Mouse (Mus musculus) kidney, embryonic 15.5 days (tissue): ENCODE measurements around the gene Ptms. TPM values are rescaled to one million over a fixed set of nuclear protein-coding genes. Genes with fewer than 3 reads are reported as not detected.

Source experiments
- ATAC-seq: fragments of 200-750 bp; cut with Nextera tagmentation; replicated peaks from 2 replicates; pipeline ENCODE4 v1.8.0; 2017; ENCODE audit warnings: moderate TSS enrichment; ENCODE audit not compliant: low FRiP score
- H3K27ac ChIP-seq: fragments of 300-500 bp; sonication (generic); 2 replicates; pipeline ENCODE4 v1.5.1; 2015; ENCODE audit warnings: mild to moderate bottlenecking, inconsistent platforms
- H3K27me3 ChIP-seq: fragments of 300-500 bp; sonication (generic); 2 replicates; pipeline ENCODE4 v1.6.1; 2015; ENCODE audit warnings: inconsistent platforms
- H3K36me3 ChIP-seq: fragments of 300-500 bp; sonication (generic); 2 replicates; pipeline ENCODE4 v1.6.1; 2015; ENCODE audit warnings: inconsistent platforms
- H3K4me1 ChIP-seq: fragments of 300-500 bp; sonication (generic); 2 replicates; pipeline ENCODE4 v1.6.1; 2015; ENCODE audit warnings: inconsistent platforms
- H3K4me2 ChIP-seq: fragments of 300-500 bp; sonication (generic); 2 replicates; pipeline ENCODE4 v1.6.1; 2015; ENCODE audit warnings: moderate library complexity, mild to moderate bottlenecking, inconsistent platforms
- H3K4me3 ChIP-seq: fragments of 300-500 bp; sonication (generic); replicated peaks from 2 replicates; pipeline ENCODE4 v1.5.1; 2015; ENCODE audit warnings: mild to moderate bottlenecking, inconsistent platforms
- H3K9ac ChIP-seq: fragments of 300-500 bp; sonication (generic); 2 replicates; pipeline ENCODE4 v1.6.1; 2015; ENCODE audit warnings: mild to moderate bottlenecking, inconsistent platforms
- H3K9me3 ChIP-seq: fragments of 300-500 bp; sonication (generic); replicated peaks from 2 replicates; pipeline ENCODE4 v1.6.1; 2016; ENCODE audit warnings: inconsistent platforms
- WGBS: fragments of 180-500 bp; shearing (Covaris S2); methylation state at CpG from one replicate; pipeline ENCODE4 v1.1.7; 2015; ENCODE audit warnings: mixed read lengths; 5-methylcytosine and 5-hydroxymethylcytosine counted together
- polyA plus RNA-seq: library from polyadenylated mRNA; unstranded; fragments of >200 nt; fragmentation: Nextera tagmentation; extraction: Ambion mirVana; gene quantifications from 2 replicates; pipeline ENCODE4 v1.2.1, GENCODE M21; 2015

Gene Ptms
- 320 TPM in 2 replicates for polyA plus RNA-seq

GRCm38 (mm10) chr6:124919695-124920317 is at the start of gene Ptms:
Ptms (minus strand) TSS chr6:124920103.
- Histone ChIP-seq H3K4me1 (peaks cover 57% of the 10 kb centered on the region), H3K4me2 (peak within 1 kb of the TSS; percentile 91), H3K9me3 (no peaks in the 10 kb centered on the region), H3K27me3 (no peaks in the 10 kb centered on the region), H3K27ac (peak within 1 kb of the TSS; percentile 100), H3K36me3 (peaks cover 3% of the 10 kb centered on the region), H3K4me3 (peak within 1 kb of the TSS; percentile 96), H3K9ac (peak within 1 kb of the TSS; percentile 33; the same call in 1 of the 2 replicates)
- WGBS, result under 1% methylated on average over 13 of the region's 13 CpGs
- ATAC-seq, result peak; percentile 86

- WGBS, result 74% methylated on average over 4 of the region's 4 CpGs
- H3K27ac ChIP-seq, result no peak overlapping the region
- H3K4me1 ChIP-seq, result peaks cover 17% of the 10 kb centered on the region
- H3K9ac ChIP-seq, result no peak overlapping the region
- H3K36me3 ChIP-seq, result peaks cover 16% of the 10 kb centered on the region
- no peak overlapping the region for H3K4me2 ChIP-seq
- H3K4me3 ChIP-seq, result no peak overlapping the region
- no peak for ATAC-seq
- no peaks in the 10 kb centered on the region for H3K27me3 ChIP-seq
- no peaks in the 10 kb centered on the region for H3K9me3 ChIP-seq
These were observed 47.9 kb upstream of the Ptms start for GRCm38 (mm10) chr6:124967766-124968165.

- 0 out of 2 replicates have a peak overlapping the region, but pooled peaks have one; percentile 95 for H3K9ac ChIP-seq
- peaks cover 17% of the 10 kb centered on the region for H3K4me1 ChIP-seq
- peaks cover 26% of the 10 kb centered on the region for H3K36me3 ChIP-seq
- no peaks in the 10 kb centered on the region for H3K27me3 ChIP-seq
- H3K27ac ChIP-seq, result no peak overlapping the region
- no peaks in the 10 kb centered on the region for H3K9me3 ChIP-seq
- no peak for ATAC-seq
- 96% methylated on average over 7 of the region's 7 CpGs for WGBS
- H3K4me3 ChIP-seq, result peak overlapping the region; percentile 72
- H3K4me2 ChIP-seq, result peak overlapping the region; percentile 85
These were observed 46.7 kb upstream of the Ptms start for GRCm38 (mm10) chr6:124966466-124967118.

GRCm38 (mm10) chr6:124965747-124966146 is 45.8 kb upstream of the Ptms start:
- H3K4me3 ChIP-seq, result peak overlapping the region; percentile 72
- peaks cover 17% of the 10 kb centered on the region for H3K4me1 ChIP-seq
- no peaks in the 10 kb centered on the region for H3K9me3 ChIP-seq
- H3K27me3 ChIP-seq, result no peaks in the 10 kb centered on the region
- peak overlapping the region; percentile 94 for H3K27ac ChIP-seq
- WGBS, result 12% methylated on average over 15 of the region's 15 CpGs
- H3K9ac ChIP-seq, result peak overlapping the region; percentile 95
- H3K4me2 ChIP-seq, result peak overlapping the region; percentile 85
- no peak for ATAC-seq
- peaks cover 35% of the 10 kb centered on the region for H3K36me3 ChIP-seq

- peaks cover 40% of the 10 kb centered on the region for H3K36me3 ChIP-seq
- ATAC-seq, result peak; percentile 96
- H3K9me3 ChIP-seq, result no peaks in the 10 kb centered on the region
- peak within 1 kb of the TSS; percentile 95 for H3K9ac ChIP-seq
- peaks cover 17% of the 10 kb centered on the region for H3K4me1 ChIP-seq
- peak within 1 kb of the TSS; percentile 72 for H3K4me3 ChIP-seq
- whole genome bisulfite sequencing, result under 1% methylated on average over 68 of the region's 68 CpGs
- peak within 1 kb of the TSS; percentile 85 for H3K4me2 ChIP-seq
- peak within 1 kb of the TSS; percentile 94 for H3K27ac ChIP-seq
- H3K27me3 ChIP-seq, result no peaks in the 10 kb centered on the region
These were observed 45.3 kb upstream of the Ptms start, which contains the start of gene Cops7a for GRCm38 (mm10) chr6:124965088-124965719. Cops7a (minus strand) TSS chr6:124965538.

- peak overlapping the region; percentile 72 for H3K4me3 ChIP-seq
- peak; percentile 31 for ATAC-seq
These were observed 44.7 kb upstream of the Ptms start for GRCm38 (mm10) chr6:124964638-124965037.

GRCm38 (mm10) chr6:124961021-124961420 is 41.1 kb upstream of the Ptms start:
- ATAC-seq, result no peak
- H3K36me3 ChIP-seq, result peaks cover 73% of the 10 kb centered on the region

More at GRCm38 (mm10) chr6:124964638-124965037, 44.7 kb upstream of the Ptms start:
- Histone ChIP-seq H3K27ac (peak overlapping the region; percentile 94), H3K4me2 (peak overlapping the region; percentile 85), H3K27me3 (no peaks in the 10 kb centered on the region), H3K4me1 (peaks cover 17% of the 10 kb centered on the region), H3K9me3 (no peaks in the 10 kb centered on the region), H3K36me3 (peaks cover 46% of the 10 kb centered on the region), H3K9ac (peak overlapping the region; percentile 95)
- WGBS, result 28% methylated on average over 16 of the region's 16 CpGs

GRCm38 (mm10) chr6:124959960-124960359 is 40.1 kb upstream of the Ptms start:
- H3K4me2 ChIP-seq, result no peak overlapping the region
- H3K9me3 ChIP-seq, result no peaks in the 10 kb centered on the region
- no peaks in the 10 kb centered on the region for H3K27me3 ChIP-seq
- H3K4me1 ChIP-seq, result peaks cover 9% of the 10 kb centered on the region
- no peak overlapping the region for H3K27ac ChIP-seq
- no peak overlapping the region for H3K9ac ChIP-seq
- no peak for ATAC-seq
- peaks cover 81% of the 10 kb centered on the region for H3K36me3 ChIP-seq
- WGBS, result 85% methylated on average over 13 of the region's 13 CpGs
- no peak overlapping the region for H3K4me3 ChIP-seq

More at GRCm38 (mm10) chr6:124961021-124961420, 41.1 kb upstream of the Ptms start:
- H3K9ac ChIP-seq, result no peak overlapping the region
- no peak overlapping the region for H3K4me3 ChIP-seq
- no peaks in the 10 kb centered on the region for H3K9me3 ChIP-seq
- H3K27ac ChIP-seq, result no peak overlapping the region
- peaks cover 10% of the 10 kb centered on the region for H3K4me1 ChIP-seq
- no peak overlapping the region for H3K4me2 ChIP-seq
- H3K27me3 ChIP-seq, result no peaks in the 10 kb centered on the region
- WGBS, result 94% methylated on average over 12 of the region's 12 CpGs

- Histone ChIP-seq H3K9ac (no peak overlapping the region), H3K4me2 (no peak overlapping the region), H3K27ac (no peak overlapping the region), H3K36me3 (peaks cover 86% of the 10 kb centered on the region), H3K27me3 (no peaks in the 10 kb centered on the region), H3K9me3 (no peaks in the 10 kb centered on the region), H3K4me1 (no peaks in the 10 kb centered on the region), H3K4me3 (no peak overlapping the region)
- WGBS, result 67% methylated on average over 3 of the region's 3 CpGs
- ATAC-seq, result no peak
These were observed 38.2 kb upstream of the Ptms start for GRCm38 (mm10) chr6:124958127-124958526.

- no peaks in the 10 kb centered on the region for H3K4me1 ChIP-seq
- no peak overlapping the region for H3K27ac ChIP-seq
- peaks cover 60% of the 10 kb centered on the region for H3K36me3 ChIP-seq
- 0 out of 2 replicates have a peak, but pooled peaks cover 2% of the 10 kb centered on the region for H3K9me3 ChIP-seq
- H3K27me3 ChIP-seq, result no peaks in the 10 kb centered on the region
- H3K9ac ChIP-seq, result no peak overlapping the region
- WGBS, result 93% methylated on average over 4 of the region's 4 CpGs
- no peak overlapping the region for H3K4me3 ChIP-seq
- H3K4me2 ChIP-seq, result no peak overlapping the region
- no peak for ATAC-seq
These were observed 35.3 kb upstream of the Ptms start for GRCm38 (mm10) chr6:124955212-124955611.

GRCm38 (mm10) chr6:124953991-124954715 is 34.2 kb upstream of the Ptms start:
- WGBS, result 93% methylated on average over 2 of the region's 2 CpGs

More at GRCm38 (mm10) chr6:124953991-124954715, 34.2 kb upstream of the Ptms start:
- Histone ChIP-seq H3K27me3 (no peaks in the 10 kb centered on the region), H3K4me3 (no peak overlapping the region), H3K4me1 (no peaks in the 10 kb centered on the region), H3K4me2 (no peak overlapping the region), H3K36me3 (peaks cover 49% of the 10 kb centered on the region), H3K9ac (no peak overlapping the region), H3K27ac (no peak overlapping the region), H3K9me3 (0 out of 2 replicates have a peak, but pooled peaks cover 2% of the 10 kb centered on the region)
- no peak for ATAC-seq
